Mouse (Mus musculus): Measurements from ENCODE around the gene Ccnjl.

GRCm38 (mm10) chr11:43565414-43565813, 36.8 kb downstream of the Ccnjl start:
- no peak for TF ChIP-seq CTCF (conservative IDR thresholded peaks at IDR 0.05; ENCODE audit: low read length)
- TF ChIP-seq NANOG (IDR thresholded peaks at IDR 0.05; ENCODE audit: borderline replicate concordance, low read length) = no peak
- no peak for TF ChIP-seq POU5F1 (IDR thresholded peaks at IDR 0.05; ENCODE audit: borderline replicate concordance, low read length)
